Mouse (Mus musculus) erythroblast, embryonic 14.5 days (primary cell): ENCODE measurements around the gene Alk.

Experiments used
- GATA1 ChIP-seq: IDR thresholded peaks from 2 replicates; pipeline ENCODE4 v1.6.1; 2012; ENCODE audit warnings: low read length, inconsistent platforms, mixed read lengths
- TAL1 ChIP-seq: IDR thresholded peaks from 3 replicates; pipeline ENCODE4 v1.6.1; 2012; ENCODE audit warnings: low read length, inconsistent platforms, mixed read lengths

GRCm38 (mm10) chr17:72274205-72274604, 330.2 kb downstream of the Alk start:
- TF ChIP-seq TAL1 (no peak), GATA1 (no peak)
